Mouse (Mus musculus): ENCODE data around the gene Etv6.

- TF ChIP-seq POLR2A (IDR thresholded peaks at IDR 0.05; ENCODE audit: borderline replicate concordance, low read depth, low read length) = no peak
- no peak for TF ChIP-seq CTCF (IDR thresholded peaks at IDR 0.05; ENCODE audit: low read depth, low read length)
Measured at GRCm38 (mm10) chr6:134119136-134119535, 83.6 kb downstream of the Etv6 start.
